Mouse (Mus musculus) lung, postnatal 0 days (tissue): ENCODE results near the gene Myh10.

Experiments
- CTCF ChIP-seq: IDR thresholded peaks from 2 replicates; pipeline ENCODE4 v1.5.1; 2016; ENCODE audit warnings: antibody characterized with exemption, mild to moderate bottlenecking
- EP300 ChIP-seq: IDR thresholded peaks from 2 replicates; pipeline ENCODE4 v1.6.1; 2016; ENCODE audit warnings: antibody characterized with exemption, mild to moderate bottlenecking, control low read depth

- TF ChIP-seq CTCF (no peak), EP300 (no peak)
These were observed 120.7 kb downstream of the Myh10 start for GRCm38 (mm10) chr11:68811881-68812577.
